Mouse (Mus musculus) 3T3-L1 (cell line): ENCODE data around the gene Gm136.
A peak's percentile ranks its signal among the peaks of the same experiment; 100 is the strongest.
"Not testable (repeated sequence)": the region's sequence is repeated elsewhere in the genome, so short reads cannot be mapped to it uniquely, and the experiment has no call there.

Experiments used
- DNase-seq: peaks from one replicate; pipeline ENCODE4 v3.0.0-alpha.2; 2015; ENCODE audit warnings: low read depth, low spot score

Gm136 gene

DNA sequence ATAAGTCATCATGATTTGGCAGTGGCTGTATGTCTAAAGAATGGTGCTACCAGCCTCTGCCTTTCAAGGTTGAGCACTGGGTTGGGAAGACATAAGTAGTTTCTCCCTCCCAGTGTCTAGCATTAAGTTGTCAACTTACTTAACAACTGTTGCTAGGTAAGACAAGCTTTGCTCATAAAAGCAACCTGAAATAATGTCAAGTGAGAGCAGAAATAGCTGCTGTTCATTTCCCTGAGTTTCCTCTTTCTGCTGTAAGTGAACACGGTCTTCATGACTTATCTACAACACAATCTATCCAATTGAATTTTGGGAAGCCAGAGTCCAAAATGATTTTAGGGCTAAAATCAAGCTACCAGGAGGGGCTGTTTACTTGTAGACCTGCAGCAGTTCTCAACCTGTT is at the start of gene Gm136:
Gm136 (minus strand) TSS at position 101 of the 400 bp plus-strand sequence.
- DNase-seq: no peak

GRCm38 (mm10) chr4:34801166-34802034 is 45.3 kb upstream of the Gm136 start:
- DNase-seq: no peak

DNA sequence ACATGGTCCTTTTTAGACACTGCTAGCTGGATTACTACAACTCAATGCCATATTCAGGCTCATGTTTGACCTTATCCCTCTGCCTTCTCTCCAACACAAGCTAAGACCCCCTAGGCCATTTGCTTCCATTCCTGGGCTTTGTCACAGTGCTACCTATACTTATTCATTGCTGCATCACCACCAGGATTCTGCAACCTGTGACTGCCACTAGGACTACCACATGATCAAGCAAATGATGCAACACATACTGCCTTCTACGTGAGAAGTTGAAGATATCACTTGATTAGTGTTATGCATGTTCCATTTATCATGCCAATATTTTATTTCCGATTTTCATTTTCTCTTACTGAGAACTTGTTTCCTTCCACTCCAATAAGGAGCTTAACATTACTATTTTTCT is 41.9 kb upstream of the Gm136 start:
- DNase-seq: no peak

DNA sequence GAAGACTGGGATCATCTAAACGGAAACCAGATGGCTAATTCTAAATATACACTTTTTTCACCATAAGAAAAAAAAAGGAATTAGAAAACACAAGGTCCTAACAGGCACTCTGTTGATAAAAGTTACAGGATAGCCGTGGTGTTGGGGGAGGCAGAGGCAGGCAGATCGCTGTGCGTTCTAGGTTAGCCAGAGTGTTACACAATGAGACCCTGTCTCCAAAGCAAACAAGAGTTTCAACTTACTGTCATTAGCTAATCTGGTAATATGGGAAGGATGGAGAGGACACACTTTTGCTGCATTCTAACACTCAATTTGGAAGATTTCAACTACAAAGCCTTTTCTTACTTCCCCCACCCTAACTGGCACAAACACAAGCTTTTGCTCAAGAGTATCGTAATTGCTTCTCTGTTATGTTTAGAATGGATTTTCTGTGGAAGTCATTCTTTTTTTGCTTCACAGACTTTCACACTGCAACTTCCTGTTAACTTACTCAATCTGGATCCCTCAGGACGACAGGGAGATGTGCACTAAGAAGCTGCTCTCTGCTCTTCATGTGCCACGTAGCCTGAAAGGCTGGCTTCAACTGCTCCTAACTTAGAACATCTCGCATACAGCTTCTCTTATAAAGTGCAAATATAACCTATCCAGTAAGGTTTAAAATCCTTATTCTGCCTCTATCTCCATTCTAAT is 41.4 kb upstream of the Gm136 start:
- no peak for DNase-seq

DNA sequence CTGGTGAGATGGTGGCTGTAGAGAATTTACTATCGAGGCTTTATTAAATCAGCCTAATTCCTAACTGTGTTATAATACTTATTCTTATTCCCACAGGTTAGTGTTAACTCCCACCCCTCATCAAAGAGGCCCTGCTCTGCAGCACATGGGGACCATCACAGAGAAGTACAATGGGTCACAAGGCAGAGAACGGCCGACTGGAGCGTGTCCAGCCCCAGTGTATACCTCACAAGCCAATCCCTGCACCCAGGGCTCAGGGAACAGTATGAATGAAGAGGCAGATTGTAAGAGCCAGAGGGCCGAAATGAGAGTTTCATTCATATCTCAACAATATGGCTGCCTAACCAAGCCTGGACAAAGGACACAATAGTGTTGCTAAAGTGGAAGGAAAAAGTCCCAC is 40.2 kb upstream of the Gm136 start:
- no peak for DNase-seq

GRCm38 (mm10) chr4:34786476-34786875 is 30.4 kb upstream of the Gm136 start:
- DNase-seq: no peak

- DNase-seq: no peak
Measured at GRCm38 (mm10) chr4:34785646-34786045, 29.6 kb upstream of the Gm136 start.

DNA sequence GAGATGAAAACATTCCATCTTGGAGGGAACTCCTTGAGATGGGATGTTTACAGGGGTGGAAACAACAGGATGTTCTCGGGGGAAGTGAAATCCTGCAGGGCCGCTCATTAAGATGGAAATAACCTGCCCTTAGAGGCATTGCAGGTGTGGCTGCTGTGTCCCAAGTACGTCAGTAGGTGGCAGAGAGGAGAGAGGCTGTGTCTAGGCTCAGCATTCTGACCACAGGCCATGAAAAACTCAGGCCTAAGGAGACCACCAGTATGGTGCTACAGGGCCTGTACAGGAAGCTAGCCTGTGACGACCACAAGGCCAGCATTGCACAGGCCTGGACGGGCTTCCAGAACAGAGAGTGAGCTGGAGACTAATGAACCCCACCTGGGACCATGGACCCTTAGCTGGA is 28.8 kb upstream of the Gm136 start:
- no peak for DNase-seq

DNA sequence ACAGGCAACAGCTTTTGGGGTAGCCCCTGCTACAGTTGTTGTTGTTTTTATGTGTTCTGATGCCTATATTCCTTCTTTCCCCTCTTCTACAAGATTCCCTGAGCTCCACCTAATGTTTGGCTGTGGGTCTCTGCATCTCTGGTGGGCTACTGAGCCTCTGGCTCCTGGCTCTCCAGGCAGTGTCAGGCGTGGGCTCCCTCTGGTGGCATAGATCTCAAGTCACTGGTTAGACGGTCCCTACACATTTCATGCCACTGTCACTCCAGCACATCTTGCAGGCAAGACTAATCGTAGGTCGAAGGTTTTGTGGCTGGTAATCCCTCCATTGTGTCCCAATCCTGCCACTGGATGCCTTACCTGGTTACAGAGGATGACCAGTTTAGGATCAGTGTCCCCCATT is 26.7 kb upstream of the Gm136 start:
- no peak for DNase-seq

DNA sequence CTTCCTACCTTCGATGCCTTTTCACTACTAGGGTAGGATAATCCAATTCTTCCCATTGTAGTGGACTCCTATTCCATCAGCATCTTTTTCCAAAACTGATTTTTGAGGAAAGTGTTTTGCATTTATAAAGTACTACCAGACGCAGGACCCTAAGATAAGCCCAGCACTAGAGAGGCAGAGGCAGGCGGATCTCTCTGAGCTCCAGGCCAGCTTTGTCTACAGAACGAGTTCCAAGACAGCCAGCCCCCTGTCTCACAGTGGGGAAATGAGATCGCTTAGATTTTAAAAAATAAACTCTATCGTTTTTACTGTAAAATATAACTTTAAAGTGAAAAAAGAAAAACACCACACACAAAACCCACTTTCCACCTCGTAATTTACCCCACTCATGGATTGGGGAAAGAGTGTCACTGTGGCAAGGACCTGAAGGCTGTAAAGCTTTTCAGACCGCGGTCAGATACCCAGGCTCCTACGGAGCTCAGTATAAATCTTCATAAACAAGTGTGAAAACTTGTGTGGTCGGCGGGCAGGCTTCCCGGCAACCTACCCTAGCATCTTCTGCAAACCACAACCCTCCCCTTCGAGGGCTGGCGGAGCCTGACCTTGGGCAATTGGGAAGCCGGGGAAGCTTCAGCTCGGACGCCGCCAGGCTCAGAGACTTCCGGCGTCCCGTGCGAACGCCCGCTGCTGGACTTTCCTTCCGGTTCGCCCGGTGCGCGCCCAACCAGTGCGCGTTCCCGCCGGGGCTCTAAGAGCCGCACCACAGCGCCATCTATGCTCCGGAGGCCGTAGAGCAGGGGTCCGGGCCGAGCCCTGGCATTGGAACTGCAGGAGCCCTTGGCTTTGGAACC is 21.8 kb upstream of the Gm136 start, which contains the start of gene Smim8:
Smim8 (minus strand) TSS at position 747 of the 851 bp plus-strand sequence.
- peak; percentile 83 for DNase-seq

DNA sequence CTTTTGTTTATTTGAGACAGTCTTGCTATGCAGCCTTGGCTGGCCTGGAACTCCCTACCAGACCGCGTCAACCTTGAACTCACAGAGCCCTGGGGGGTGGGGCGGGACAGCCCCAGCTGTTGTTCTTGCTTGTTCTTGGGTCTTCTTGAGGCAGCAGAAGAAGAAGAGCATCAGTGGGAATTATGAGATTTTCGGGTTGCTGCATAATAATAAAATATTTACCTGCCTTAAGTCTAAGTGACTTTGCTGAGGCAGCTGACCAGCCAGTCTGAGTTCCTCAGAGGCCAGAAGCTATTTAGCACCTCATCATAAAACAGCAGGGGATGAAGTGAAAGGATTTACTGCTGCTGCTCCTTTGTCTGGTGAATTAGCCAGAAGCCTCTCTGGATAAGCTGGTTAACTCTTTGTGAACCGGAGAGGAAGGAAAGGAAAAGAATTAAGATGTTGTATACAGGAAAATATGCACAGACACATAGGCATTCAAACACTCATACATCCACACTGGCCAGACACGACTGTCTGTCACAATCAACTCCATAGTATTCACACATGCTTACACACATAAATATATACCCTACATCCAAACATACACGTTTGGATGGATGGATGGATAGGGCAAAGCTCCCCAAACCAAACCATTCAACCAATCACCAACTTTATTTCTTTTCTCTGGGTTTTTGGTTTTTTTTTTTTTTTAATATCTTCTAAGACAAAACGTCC is 15.7 kb upstream of the Gm136 start:
- DNase-seq: no peak

GRCm38 (mm10) chr4:34749236-34749635 is 6.8 kb downstream of the Gm136 start:
- DNase-seq: no peak

- DNase-seq: no peak
Measured at GRCm38 (mm10) chr4:34734461-34734860, 21.6 kb downstream of the Gm136 start.

DNA sequence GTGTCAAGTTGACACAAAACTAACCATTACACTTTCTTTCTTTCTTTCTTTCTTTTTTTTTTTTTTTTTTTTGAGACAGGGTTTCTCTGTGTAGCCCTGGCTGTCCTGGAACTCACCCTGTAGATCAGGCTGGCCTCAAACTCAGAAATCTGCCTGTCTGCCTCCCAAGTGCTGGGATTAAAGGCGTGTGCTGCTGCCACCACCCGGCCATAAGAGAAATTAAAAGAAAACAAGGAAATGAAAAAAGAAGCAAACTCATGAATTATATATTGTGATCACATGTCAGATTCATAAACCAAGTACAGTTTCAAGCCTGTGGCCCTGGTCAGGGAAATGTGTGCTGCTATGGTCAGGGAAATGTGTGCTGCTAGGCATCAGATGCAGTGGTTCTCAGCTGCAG is 22.6 kb downstream of the Gm136 start:
- peak; percentile 43 for DNase-seq

GRCm38 (mm10) chr4:34729851-34730341 is 26.2 kb downstream of the Gm136 start, which contains the start of gene Cfap206:
TSS of gene Cfap206 (minus strand) at chr4:34730206.
- DNase-seq: no peak

DNA sequence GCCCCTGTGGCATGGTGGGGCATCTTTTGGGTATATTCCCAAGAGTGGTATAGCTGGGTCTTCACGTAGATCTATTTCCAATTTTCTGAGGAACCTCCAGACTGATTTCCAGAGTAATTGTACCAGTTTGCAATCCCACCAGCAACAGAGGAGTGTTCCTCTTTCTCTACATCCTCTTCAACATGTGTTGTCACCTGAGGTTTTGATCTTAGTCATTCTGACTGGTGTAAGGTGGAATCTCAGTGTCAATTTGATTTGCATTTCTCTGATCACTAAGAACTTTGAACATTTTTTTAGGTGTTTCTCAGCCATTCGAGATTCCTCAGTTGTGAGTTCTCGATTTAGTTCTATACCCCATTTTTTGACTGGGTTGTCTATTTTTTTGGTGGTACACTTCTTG is 30.4 kb downstream of the Gm136 start:
- DNase-seq: not testable (repeated sequence)

- no peak for DNase-seq
Measured at GRCm38 (mm10) chr4:34724306-34724705, 31.8 kb downstream of the Gm136 start.

GRCm38 (mm10) chr4:34723186-34723585 is 32.9 kb downstream of the Gm136 start:
- peak; percentile 54 for DNase-seq

DNA sequence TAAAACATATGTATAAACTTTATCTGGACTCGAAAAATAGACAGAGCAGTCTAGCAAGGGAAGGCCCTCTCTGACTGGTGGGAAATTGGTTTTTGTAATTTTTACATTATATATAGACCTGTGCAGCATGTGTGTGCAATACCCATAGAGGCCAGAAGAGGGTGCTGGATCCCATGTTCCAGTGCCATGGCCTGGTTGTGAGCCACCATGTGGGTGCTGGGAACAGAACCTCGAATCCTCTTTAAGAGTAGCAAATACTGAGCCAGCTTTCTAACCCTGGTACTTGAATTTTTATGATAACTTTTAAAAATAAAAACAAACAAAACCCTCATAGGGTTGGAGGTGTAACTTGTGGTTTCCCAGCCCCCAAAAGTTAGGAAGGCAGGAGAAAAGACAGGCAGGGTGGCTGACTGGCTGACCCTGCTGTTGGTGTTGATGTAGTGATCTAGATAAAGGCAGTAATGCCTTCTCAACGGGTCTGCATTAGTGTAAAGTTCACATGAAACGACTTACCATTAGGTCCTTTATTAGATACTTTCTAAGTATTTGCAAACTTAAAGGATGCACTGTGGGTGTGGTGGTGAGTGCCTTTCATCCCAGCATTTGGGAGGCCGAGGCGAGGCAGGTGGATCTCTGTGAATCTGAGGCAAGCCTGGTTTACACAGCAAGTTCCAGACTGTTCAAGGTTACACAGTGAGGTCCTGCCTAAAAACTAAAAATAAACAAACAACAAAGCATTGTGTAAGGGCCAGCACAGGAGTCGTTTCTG is 35.8 kb downstream of the Gm136 start:
- no peak for DNase-seq

GRCm38 (mm10) chr4:34719421-34719820 is 36.6 kb downstream of the Gm136 start:
- DNase-seq: no peak
